Mouse (Mus musculus) embryonic facial prominence, embryonic 11.5 days (tissue): Measurements from ENCODE around the gene Adam21. TPM values are rescaled to one million over a fixed set of nuclear protein-coding genes. Genes with fewer than 3 reads are reported as not detected.

Source experiments
- ATAC-seq: fragments of 200-750 bp; cut with Nextera tagmentation; replicated peaks from 2 replicates; pipeline ENCODE4 v1.8.0; 2017; ENCODE audit warnings: low read depth; ENCODE audit not compliant: insufficient number of reproducible peaks, low FRiP score, low TSS enrichment
- DNase-seq: peaks from one replicate; pipeline ENCODE4 v3.0.0-alpha.2; 2015; ENCODE audit warnings: low spot score
- H3K27ac ChIP-seq: fragments of 300-500 bp; sonication (generic); replicated peaks from 2 replicates; pipeline ENCODE4 v1.5.1; 2014; ENCODE audit warnings: mild to moderate bottlenecking, low read depth, low read length, control low read depth
- H3K27me3 ChIP-seq: fragments of 300-500 bp; sonication (generic); 2 replicates; pipeline ENCODE4 v1.6.1; 2014; ENCODE audit warnings: mild to moderate bottlenecking, low read length, moderate library complexity, mixed read lengths; ENCODE audit not compliant: control insufficient read depth, insufficient read depth
- H3K36me3 ChIP-seq: fragments of 300-500 bp; sonication (generic); replicated peaks from 2 replicates; pipeline ENCODE4 v1.6.1; 2014; ENCODE audit warnings: low read depth, mild to moderate bottlenecking, low read length, moderate library complexity, mixed read lengths; ENCODE audit not compliant: control insufficient read depth, insufficient read depth
- H3K4me1 ChIP-seq: fragments of 300-500 bp; sonication (generic); 2 replicates; pipeline ENCODE4 v1.6.1; 2014; ENCODE audit warnings: low read length, mixed read lengths; ENCODE audit not compliant: control insufficient read depth, insufficient read depth
- H3K4me2 ChIP-seq: fragments of 300-500 bp; sonication (generic); 2 replicates; pipeline ENCODE4 v1.6.1; 2014; ENCODE audit warnings: low read depth, mild to moderate bottlenecking, control low read depth, low read length, moderate library complexity
- H3K4me3 ChIP-seq: fragments of 300-500 bp; sonication (generic); 2 replicates; pipeline ENCODE4 v1.5.1; 2014; ENCODE audit warnings: low read depth, low read length, control low read depth
- H3K9ac ChIP-seq: fragments of 300-500 bp; sonication (generic); replicated peaks from 2 replicates; pipeline ENCODE4 v1.6.1; 2014; ENCODE audit warnings: mild to moderate bottlenecking, control low read depth, low read length
- H3K9me3 ChIP-seq: fragments of 300-500 bp; sonication (generic); replicated peaks from 2 replicates; pipeline ENCODE4 v1.6.1; 2016; ENCODE audit warnings: mild to moderate bottlenecking, low read length, inconsistent platforms, mixed read lengths; ENCODE audit not compliant: control insufficient read depth
- WGBS: fragments of 180-500 bp; shearing (Covaris S2); extraction: QIAGEN DNeasy Blood & Tissue Kit; methylation state at CpG from one replicate; pipeline ENCODE4 v1.1.7; 2014; 5-methylcytosine and 5-hydroxymethylcytosine counted together
- polyA plus RNA-seq: library from polyadenylated mRNA; unstranded; fragments of >200 nt; fragmentation: Nextera tagmentation; extraction: Ambion mirVana; gene quantifications from 2 replicates; pipeline ENCODE4 v1.2.1, GENCODE M21; 2014

The Adam21 gene
- 0.14 and 0.32 TPM in 2 replicates for polyA plus RNA-seq

DNA sequence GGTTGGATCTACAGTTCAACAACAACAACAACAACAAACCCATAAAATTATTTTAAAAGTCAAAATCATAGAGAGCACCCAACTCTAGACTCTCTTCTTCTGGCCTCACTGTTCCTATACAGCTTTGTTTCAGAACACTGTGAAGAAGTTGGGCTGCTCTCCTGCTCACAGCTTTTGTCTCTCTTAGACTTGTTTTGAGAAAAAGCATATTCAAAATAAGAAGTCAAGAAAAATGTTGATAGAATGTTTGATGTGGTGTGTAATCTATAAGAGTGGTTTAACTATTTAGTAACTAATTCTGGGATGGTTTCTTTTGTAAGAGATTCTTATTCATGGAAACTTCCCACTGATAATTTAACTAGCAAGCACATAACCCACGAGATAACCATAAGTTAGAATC, at the start of gene Adam21:
TSS of gene Adam21 (minus strand) at position 101 of the 400 bp plus-strand sequence.
- Histone ChIP-seq H3K9ac (no peak within 1 kb of the TSS), H3K4me1 (no peaks in the 10 kb centered on the region), H3K4me2 (no peak within 1 kb of the TSS), H3K27me3 (no peaks in the 10 kb centered on the region), H3K4me3 (no peak within 1 kb of the TSS), H3K9me3 (no peaks in the 10 kb centered on the region), H3K36me3 (no peaks in the 10 kb centered on the region), H3K27ac (no peak within 1 kb of the TSS)
- WGBS, result 97% methylated on average over 1 of the region's 1 CpGs
- DNase-seq (no peak), ATAC-seq (no peak)

DNA sequence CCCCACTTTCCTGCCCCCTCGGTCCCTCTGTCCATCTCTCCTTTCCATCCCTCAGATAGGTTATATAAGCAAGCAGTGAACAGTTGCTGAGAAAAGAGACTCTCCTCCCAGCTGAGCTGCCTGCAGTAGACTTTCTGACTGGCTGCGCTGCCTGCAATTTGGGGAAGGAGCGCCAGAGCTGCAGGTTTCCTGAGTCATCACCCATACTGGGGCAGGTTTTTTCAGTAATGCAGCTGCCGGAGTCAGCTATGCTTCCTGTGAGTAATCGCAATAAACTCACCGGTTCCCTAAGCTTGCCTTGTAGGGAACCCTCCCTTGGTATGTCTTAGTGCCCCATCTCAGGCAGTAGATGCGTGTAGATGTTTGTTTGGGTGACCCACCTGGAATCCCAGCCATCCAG, 48.7 kb upstream of the Adam21 start:
- 76% methylated on average over 7 of the region's 7 CpGs for WGBS
- Histone ChIP-seq H3K4me1 (no peaks in the 10 kb centered on the region), H3K27ac (no peak overlapping the region), H3K27me3 (no peaks in the 10 kb centered on the region), H3K36me3 (no peaks in the 10 kb centered on the region), H3K9ac (no peak overlapping the region), H3K4me3 (no peak overlapping the region), H3K9me3 (no peaks in the 10 kb centered on the region), H3K4me2 (no peak overlapping the region)
- ATAC-seq (no peak), DNase-seq (no peak)

DNA sequence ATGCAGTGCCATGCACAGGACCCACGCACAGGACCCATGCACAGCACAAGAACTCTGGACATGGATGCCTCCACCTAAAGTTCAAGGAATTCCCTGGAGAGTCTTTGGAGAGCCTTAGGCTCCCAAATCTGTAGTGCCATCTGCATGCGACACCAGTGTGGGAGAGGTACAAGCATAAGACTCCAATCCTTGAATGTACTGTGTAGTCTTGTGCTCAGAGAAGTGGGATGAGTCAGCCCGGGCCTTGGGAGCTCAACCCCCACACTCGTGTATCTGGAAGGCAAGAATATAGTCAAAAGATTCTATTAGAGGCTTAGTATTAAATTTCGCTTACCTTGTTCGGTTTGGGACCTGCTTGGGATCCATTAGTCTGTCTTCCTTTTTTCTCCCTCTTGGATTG, 47.5 kb upstream of the Adam21 start:
- no peak overlapping the region for H3K9ac ChIP-seq
- no peak overlapping the region for H3K4me2 ChIP-seq
- H3K4me3 ChIP-seq, result no peak overlapping the region
- no peaks in the 10 kb centered on the region for H3K9me3 ChIP-seq
- DNase-seq (no peak), ATAC-seq (no peak)
- WGBS, result 83% methylated on average over 6 of the region's 6 CpGs
- no peak overlapping the region for H3K27ac ChIP-seq
- H3K36me3 ChIP-seq, result no peaks in the 10 kb centered on the region
- no peaks in the 10 kb centered on the region for H3K27me3 ChIP-seq
- no peaks in the 10 kb centered on the region for H3K4me1 ChIP-seq

DNA sequence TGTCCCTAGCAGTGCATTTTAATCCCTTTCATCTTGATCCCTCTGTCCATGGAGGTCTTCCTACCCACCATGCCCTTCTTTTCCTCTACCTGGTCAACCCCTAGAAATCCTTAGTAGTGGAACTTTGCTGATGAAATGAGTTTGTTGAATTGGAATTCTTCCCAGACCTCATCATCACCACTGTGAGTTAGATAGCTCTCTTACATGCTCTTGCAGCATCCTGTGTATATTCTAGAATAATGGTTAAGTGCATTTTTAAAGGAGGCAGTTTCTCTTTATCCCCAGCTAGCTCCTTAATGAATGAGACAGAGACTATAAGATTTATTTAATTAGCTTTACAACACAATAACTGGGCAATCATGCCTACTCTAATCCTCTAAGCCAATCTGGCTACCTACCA, 41.2 kb upstream of the Adam21 start:
- Histone ChIP-seq H3K9me3 (no peaks in the 10 kb centered on the region), H3K36me3 (no peaks in the 10 kb centered on the region), H3K27me3 (no peaks in the 10 kb centered on the region), H3K4me3 (no peak overlapping the region), H3K4me2 (no peak overlapping the region), H3K9ac (no peak overlapping the region), H3K27ac (no peak overlapping the region), H3K4me1 (no peaks in the 10 kb centered on the region)
- ATAC-seq (no peak), DNase-seq (no peak)

DNA sequence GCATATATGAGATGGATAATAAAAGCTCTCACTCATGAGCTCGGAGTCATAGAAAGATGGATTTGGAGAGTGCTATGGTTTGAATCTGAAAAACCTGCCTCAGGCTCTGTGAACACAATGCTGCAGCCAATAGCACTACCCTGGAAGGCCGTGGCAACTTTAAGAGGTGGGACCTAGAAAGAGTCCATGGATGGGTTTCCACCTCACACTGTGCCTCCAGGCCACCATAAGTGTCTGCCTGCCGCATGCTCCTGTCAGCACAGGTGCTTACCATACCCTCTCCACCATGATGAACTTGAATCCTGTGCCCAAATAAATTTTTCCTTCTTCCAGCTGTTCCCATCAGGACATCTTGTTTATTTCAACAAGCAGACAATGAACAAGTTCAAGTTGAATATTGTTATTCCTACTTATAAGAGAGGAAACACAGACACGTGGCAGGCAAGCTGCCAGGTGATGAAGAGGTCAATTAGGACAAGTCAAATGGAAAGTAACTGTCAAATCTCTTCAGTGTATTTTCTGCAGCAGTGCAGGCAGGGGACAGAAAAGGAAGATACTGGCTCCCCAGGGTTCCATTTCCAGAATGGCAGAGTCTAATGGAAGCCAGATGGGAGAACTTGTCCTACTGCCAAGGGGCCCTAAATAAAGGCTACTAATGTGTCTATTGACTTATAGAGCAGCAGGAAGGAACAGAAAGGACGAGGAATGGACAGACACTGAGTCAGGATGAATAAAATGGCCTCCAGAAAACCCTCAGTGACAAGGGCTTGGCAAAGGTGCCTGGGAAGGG, 36.9 kb upstream of the Adam21 start:
- Histone ChIP-seq H3K27ac (no peak overlapping the region), H3K4me3 (no peak overlapping the region), H3K27me3 (no peaks in the 10 kb centered on the region), H3K36me3 (no peaks in the 10 kb centered on the region), H3K4me2 (no peak overlapping the region), H3K9me3 (no peaks in the 10 kb centered on the region), H3K9ac (no peak overlapping the region), H3K4me1 (no peaks in the 10 kb centered on the region)
- no peak for ATAC-seq
- WGBS, result 58% methylated on average over 5 of the region's 5 CpGs
- DNase-seq, result no peak

DNA sequence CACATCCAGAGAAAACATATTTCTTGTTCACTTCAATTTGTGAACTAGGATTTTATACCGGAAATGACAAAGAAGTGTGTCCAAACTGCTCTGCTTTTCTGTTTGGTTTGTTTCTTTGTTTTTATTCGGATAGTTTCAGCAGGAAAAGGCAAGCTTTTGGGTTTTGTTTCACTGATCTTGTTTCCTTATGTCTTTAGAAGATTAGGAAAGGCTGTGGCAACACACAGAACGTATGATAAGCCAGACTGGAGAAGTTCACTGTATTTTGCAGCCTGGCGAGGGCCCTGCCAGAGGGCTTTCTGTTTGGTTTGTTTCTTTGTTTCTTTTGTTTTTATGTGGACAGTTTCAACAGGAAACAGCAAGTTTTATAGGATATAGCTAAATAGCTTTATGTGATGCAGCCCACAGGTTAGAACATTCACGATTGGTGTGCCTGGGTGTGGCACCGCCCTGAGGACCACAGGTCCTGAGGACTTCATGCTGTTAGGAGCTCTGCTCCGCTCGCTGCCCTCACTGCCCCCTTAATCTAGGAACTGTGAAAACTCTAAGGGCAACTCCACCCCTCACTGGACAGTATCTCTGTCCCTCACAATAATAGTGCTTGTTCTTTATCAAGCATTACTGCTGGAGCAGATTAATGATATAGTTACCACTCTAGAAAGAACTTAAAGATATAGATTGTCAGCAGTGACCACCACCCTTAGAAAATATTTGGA, 28.4 kb upstream of the Adam21 start:
- no peaks in the 10 kb centered on the region for H3K4me1 ChIP-seq
- no peak for ATAC-seq

DNA sequence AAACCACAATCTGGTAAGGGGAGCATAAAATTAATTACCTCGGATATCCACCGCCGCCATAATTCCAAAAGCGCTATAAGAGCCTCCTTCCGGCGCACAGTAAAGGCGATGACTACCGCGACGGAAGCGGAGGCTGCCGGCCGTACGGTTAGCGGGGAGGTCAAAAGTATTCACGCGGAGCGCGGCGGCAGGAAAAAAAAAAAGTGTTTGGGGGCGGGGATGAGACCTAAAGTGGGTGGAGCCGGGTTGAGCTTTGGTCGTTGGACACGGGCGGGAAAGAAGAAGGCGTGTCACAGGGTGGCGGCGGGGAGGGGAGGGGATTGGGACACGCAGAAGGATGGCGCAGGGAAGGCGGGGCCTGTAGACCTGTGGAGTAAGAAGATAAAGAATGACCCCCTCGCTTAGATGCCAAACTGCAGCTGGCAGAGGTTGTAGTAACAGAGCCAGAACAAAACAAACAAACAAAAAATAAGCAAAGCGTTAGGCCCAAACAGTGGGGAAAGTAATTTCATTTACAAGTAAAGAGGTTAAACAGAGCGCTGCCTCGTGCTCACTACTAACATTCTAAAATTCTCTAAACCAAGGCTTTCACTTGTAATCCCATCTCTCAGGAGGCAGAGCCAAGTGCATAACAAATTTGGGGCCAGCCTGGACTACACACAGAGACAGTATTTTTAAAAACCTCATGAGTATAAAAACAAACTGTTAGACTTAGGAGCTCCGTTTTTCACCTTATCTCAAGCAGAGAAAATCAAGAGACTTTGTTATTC, 26.8 kb upstream of the Adam21 start, which contains the start of gene Med6:
TSS of gene Med6 (minus strand) at position 107 of the 770 bp plus-strand sequence.
- no peaks in the 10 kb centered on the region for H3K27me3 ChIP-seq
- H3K27ac ChIP-seq, result no peak within 1 kb of the TSS

More for the DNA sequence above, 28.4 kb upstream of the Adam21 start:
- 73% methylated on average over 8 of the region's 8 CpGs for whole genome bisulfite sequencing
- Histone ChIP-seq H3K27ac (no peak overlapping the region), H3K9ac (no peak overlapping the region), H3K4me2 (no peak overlapping the region), H3K36me3 (no peaks in the 10 kb centered on the region), H3K9me3 (no peaks in the 10 kb centered on the region), H3K27me3 (no peaks in the 10 kb centered on the region), H3K4me3 (no peak overlapping the region)
- DNase-seq, result no peak

More for the DNA sequence above, 26.8 kb upstream of the Adam21 start, which contains the start of gene Med6:
- peak within 1 kb of the TSS; percentile 44 for H3K4me2 ChIP-seq
- H3K4me1 ChIP-seq, result no peaks in the 10 kb centered on the region
- no peaks in the 10 kb centered on the region for H3K36me3 ChIP-seq
- WGBS, result 4% methylated on average over 36 of the region's 36 CpGs
- peak; percentile 98 for DNase-seq
- peak within 1 kb of the TSS; percentile 73 for H3K9ac ChIP-seq
- H3K4me3 ChIP-seq, result peak within 1 kb of the TSS; percentile 70
- no peaks in the 10 kb centered on the region for H3K9me3 ChIP-seq
- peak; percentile 97 for ATAC-seq
